Mouse (Mus musculus) heart, embryonic 12.5 days (tissue): Measurements from ENCODE around the gene Eml2. TPM values are rescaled to one million over a fixed set of nuclear protein-coding genes. Genes with fewer than 3 reads are reported as not detected.

ENCODE experiments used
- ATAC-seq: fragments of 200-750 bp; cut with Nextera tagmentation; 2 replicates; pipeline ENCODE4 v1.8.0; 2017; ENCODE audit warnings: moderate TSS enrichment, moderate library complexity; ENCODE audit not compliant: insufficient number of reproducible peaks, low FRiP score
- H3K27ac ChIP-seq: fragments of 300-500 bp; sonication (generic); 2 replicates; pipeline ENCODE4 v1.5.1; 2016; ENCODE audit warnings: mild to moderate bottlenecking, moderate library complexity; ENCODE audit not compliant: poor library complexity, severe bottlenecking
- H3K27me3 ChIP-seq: fragments of 300-500 bp; sonication (generic); replicated peaks from 2 replicates; pipeline ENCODE4 v1.6.1; 2016; ENCODE audit warnings: mild to moderate bottlenecking, moderate library complexity
- H3K36me3 ChIP-seq: fragments of 300-500 bp; sonication (generic); 2 replicates; pipeline ENCODE4 v1.6.1; 2016; ENCODE audit warnings: mild to moderate bottlenecking, moderate library complexity
- H3K4me1 ChIP-seq: fragments of 300-500 bp; sonication (generic); replicated peaks from 2 replicates; pipeline ENCODE4 v1.6.1; 2016; ENCODE audit warnings: mild to moderate bottlenecking
- H3K4me2 ChIP-seq: fragments of 300-500 bp; sonication (generic); 2 replicates; pipeline ENCODE4 v1.6.1; 2016; ENCODE audit warnings: mild to moderate bottlenecking, moderate library complexity
- H3K4me3 ChIP-seq: fragments of 300-500 bp; sonication (generic); 2 replicates; pipeline ENCODE4 v1.5.1; 2016; ENCODE audit warnings: mild to moderate bottlenecking
- H3K9ac ChIP-seq: fragments of 300-500 bp; sonication (generic); 2 replicates; pipeline ENCODE4 v1.6.1; 2016; ENCODE audit warnings: mild to moderate bottlenecking, moderate library complexity
- H3K9me3 ChIP-seq: fragments of 300-500 bp; sonication (generic); replicated peaks from 2 replicates; pipeline ENCODE4 v1.6.1; 2016; ENCODE audit warnings: mild to moderate bottlenecking, moderate library complexity
- WGBS: fragments of 180-500 bp; shearing (Covaris S2); methylation state at CpG from one replicate; pipeline ENCODE4 v1.1.7; 2016; 5-methylcytosine and 5-hydroxymethylcytosine counted together
- polyA plus RNA-seq: library from polyadenylated mRNA; unstranded; fragments of >200 nt; fragmentation: Nextera tagmentation; extraction: Ambion mirVana; gene quantifications from 2 replicates; pipeline ENCODE4 v1.2.1, GENCODE M21; 2016

Gene Eml2
- polyA plus RNA-seq: 17.7 and 18.2 TPM in 2 replicates

DNA sequence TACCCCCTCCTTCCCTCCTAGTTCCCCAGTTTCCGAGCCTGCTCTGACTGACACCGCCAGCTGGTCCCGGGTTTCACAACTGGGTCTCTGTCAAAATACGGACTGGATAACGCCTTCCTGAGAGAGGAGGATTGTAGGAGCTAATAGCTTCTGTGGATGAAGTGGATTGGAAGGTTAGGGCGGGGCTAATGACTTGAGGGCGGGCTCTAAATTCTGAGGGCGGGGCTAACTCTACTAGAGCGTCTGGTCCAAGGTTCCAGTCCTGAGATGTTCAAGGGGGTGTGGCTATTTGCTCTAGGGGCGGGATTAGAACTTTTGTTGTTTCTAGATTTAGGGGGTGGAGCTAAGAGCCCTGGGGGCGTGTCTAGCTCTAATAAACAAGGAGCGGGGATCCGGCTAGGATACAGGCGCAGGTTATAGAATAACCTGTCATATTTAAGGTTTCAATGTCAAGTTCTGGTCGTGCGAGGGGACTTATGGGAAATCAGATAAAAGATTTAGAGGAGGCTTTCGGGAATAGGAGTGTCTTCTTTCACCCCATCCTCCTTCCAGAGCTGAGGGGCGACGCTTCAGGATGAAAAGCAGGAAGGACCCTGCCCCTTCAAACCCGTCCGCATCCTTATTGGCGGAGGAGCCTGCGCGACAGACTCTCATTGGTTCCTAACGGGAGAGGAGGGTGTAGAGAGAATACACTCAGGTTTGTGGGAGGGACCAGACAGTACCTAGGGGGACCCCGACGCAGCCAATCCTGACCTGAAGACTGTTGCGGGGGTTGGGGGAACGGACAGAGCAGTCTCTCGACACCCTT, at the start of gene Eml2:
Gene Eml2 (plus strand): TSS at position 714 of the 808 bp plus-strand sequence.
- H3K4me1 ChIP-seq: peaks cover 43% of the 10 kb centered on the region
- H3K36me3 ChIP-seq: no peaks in the 10 kb centered on the region
- peaks cover 52% of the 10 kb centered on the region for H3K27me3 ChIP-seq
- peak within 1 kb of the TSS; percentile 14; the same call in 1 of the 2 replicates for H3K9ac ChIP-seq
- H3K27ac ChIP-seq: no peak within 1 kb of the TSS
- 0 out of 2 replicates have a peak, but pooled peaks cover 5% of the 10 kb centered on the region for H3K9me3 ChIP-seq
- peak within 1 kb of the TSS; percentile 46 for H3K4me2 ChIP-seq
- peak within 1 kb of the TSS; percentile 28 for H3K4me3 ChIP-seq
- WGBS: 2% methylated on average over 30 of the region's 30 CpGs
- 0 out of 2 replicates have a peak, but pooled peaks have one; percentile 12 for ATAC-seq

DNA sequence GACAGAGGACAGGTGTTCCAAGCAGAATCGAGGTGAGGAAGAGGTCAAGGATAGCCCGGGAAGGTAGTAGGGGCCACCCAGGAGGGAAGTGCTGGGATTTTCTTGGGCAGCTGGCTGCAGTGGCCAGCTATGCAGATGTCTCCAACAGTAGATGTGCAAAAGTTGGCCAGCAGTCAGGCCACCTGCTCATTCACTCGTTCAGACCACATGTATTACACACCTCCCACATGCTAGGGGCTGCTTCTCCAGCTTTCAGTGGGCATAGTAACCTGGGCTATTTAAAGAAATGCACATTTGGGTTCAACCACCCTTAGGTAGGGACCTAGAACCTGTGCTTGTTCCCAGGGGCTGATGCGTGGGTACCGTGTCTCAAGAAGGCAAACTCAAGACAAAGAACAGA, 48.5 kb upstream of the Eml2 start:
- Histone ChIP-seq H3K36me3 (peaks cover 19% of the 10 kb centered on the region), H3K4me1 (peaks cover 11% of the 10 kb centered on the region), H3K4me2 (no peak overlapping the region), H3K27ac (no peak overlapping the region), H3K4me3 (no peak overlapping the region), H3K9me3 (no peaks in the 10 kb centered on the region), H3K27me3 (no peaks in the 10 kb centered on the region), H3K9ac (peak overlapping the region; percentile 36; the same call in 1 of the 2 replicates)
- no peak for ATAC-seq
- 88% methylated on average over 5 of the region's 5 CpGs for WGBS

DNA sequence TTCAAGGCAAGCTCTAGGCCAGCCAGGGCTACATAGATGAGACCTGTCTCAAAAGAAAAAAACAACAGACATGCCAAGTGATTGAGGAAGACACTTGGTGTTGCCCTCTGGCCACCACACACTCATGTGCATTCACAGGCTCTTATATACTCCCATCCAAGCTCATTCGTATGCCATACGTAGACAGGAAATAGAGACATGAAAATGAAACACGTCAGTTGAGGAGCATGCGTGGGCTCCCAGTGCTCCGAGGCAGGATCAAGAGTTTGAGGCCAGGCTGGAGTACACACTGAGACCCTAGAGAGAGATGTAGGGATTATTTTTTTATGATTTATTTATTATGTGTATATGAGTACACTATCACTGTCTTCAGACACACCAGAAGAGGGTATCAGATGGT, 46.8 kb upstream of the Eml2 start:
- H3K27me3 ChIP-seq: no peaks in the 10 kb centered on the region
- no peak overlapping the region for H3K4me3 ChIP-seq
- no peak overlapping the region for H3K9ac ChIP-seq
- H3K9me3 ChIP-seq: no peaks in the 10 kb centered on the region
- peaks cover 11% of the 10 kb centered on the region for H3K4me1 ChIP-seq
- 93% methylated on average over 5 of the region's 5 CpGs for WGBS
- H3K36me3 ChIP-seq: peaks cover 20% of the 10 kb centered on the region
- no peak for ATAC-seq
- no peak overlapping the region for H3K27ac ChIP-seq
- H3K4me2 ChIP-seq: no peak overlapping the region

DNA sequence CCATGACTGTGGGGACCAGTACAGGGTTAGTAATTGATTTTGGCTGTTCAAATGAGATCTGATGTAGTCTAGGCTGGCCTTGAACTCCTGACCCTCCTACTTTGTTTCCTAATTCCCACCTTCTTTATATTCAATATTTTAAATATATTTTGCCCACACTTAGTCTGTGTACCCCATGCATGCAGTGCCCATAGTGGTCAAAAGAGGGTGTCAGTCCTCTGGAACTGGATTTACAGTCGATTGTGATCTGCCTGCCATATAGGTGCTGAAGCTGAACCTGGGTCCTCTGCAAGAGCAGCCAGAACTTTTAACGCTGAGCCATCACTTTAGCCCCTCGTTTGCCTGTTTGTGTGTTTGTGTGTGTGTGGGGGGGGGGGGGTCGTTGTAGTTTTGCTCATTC, 45.6 kb upstream of the Eml2 start:
- Histone ChIP-seq H3K4me3 (peak overlapping the region; percentile 53), H3K4me1 (peaks cover 9% of the 10 kb centered on the region), H3K9ac (peak overlapping the region; percentile 56), H3K9me3 (no peaks in the 10 kb centered on the region), H3K4me2 (peak overlapping the region; percentile 72), H3K27me3 (no peaks in the 10 kb centered on the region), H3K27ac (peak overlapping the region; percentile 80), H3K36me3 (peaks cover 29% of the 10 kb centered on the region)
- no peak for ATAC-seq
- WGBS: 22% methylated on average over 4 of the region's 4 CpGs

DNA sequence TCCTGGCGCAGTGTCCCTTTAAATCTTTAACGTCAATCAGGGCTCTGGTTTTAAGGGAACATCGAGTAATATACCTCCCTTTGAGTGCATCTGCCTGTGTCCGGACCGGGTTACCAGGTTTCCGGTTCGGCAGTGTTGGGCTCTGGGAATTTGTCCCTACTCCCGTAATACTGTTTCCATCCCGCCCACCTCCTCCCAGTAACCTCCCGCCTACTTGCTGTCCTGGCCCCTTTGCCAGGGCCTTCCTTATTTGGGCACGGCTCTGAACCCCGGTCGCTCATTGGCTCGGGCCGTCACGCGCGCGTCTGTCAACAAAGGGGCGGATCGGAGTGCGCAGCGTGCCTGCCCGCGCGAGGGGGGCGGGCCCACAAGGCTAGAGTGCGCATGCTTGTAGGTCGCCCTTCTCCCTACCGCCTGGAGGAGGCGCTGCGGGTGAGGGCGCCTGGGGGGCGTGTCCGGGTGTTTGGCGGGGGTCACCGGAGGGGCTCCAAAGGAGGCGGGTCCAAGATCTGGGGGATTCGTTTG, 44.8 kb upstream of the Eml2 start:
- Histone ChIP-seq H3K27me3 (no peaks in the 10 kb centered on the region), H3K36me3 (peaks cover 32% of the 10 kb centered on the region), H3K27ac (peak overlapping the region; percentile 80), H3K9ac (peak overlapping the region; percentile 71), H3K4me2 (peak overlapping the region; percentile 72), H3K4me1 (peaks cover 9% of the 10 kb centered on the region), H3K9me3 (no peaks in the 10 kb centered on the region), H3K4me3 (peak overlapping the region; percentile 53)
- ATAC-seq: peak; percentile 98
- WGBS: under 1% methylated on average over 39 of the region's 39 CpGs

DNA sequence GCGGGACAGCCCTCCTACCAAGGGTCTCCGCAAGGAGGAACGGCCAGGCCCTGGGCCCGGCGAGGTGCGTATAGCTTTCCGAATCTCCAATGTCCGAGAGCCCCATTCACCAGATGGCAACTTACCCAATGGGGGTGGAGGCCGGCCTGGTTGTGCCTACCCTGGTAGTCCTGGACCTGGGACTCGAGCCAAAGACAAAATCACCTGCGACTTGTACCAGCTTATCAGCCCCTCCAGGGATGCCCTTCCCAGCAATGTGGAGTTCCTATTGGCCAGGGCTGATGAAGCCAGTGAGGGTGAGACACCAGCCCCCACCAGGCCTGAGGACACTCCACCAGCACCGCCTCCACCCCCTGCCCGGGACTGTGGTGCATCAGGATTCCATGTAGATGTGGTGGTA, 40.1 kb upstream of the Eml2 start:
- H3K27ac ChIP-seq: no peak overlapping the region
- H3K4me1 ChIP-seq: peaks cover 2% of the 10 kb centered on the region; the same call in 1 of the 2 replicates
- peaks cover 63% of the 10 kb centered on the region for H3K36me3 ChIP-seq
- 92% methylated on average over 13 of the region's 13 CpGs for WGBS
- H3K27me3 ChIP-seq: no peaks in the 10 kb centered on the region
- ATAC-seq: no peak
- H3K4me3 ChIP-seq: no peak overlapping the region
- H3K4me2 ChIP-seq: no peak overlapping the region
- H3K9me3 ChIP-seq: no peaks in the 10 kb centered on the region
- no peak overlapping the region for H3K9ac ChIP-seq

DNA sequence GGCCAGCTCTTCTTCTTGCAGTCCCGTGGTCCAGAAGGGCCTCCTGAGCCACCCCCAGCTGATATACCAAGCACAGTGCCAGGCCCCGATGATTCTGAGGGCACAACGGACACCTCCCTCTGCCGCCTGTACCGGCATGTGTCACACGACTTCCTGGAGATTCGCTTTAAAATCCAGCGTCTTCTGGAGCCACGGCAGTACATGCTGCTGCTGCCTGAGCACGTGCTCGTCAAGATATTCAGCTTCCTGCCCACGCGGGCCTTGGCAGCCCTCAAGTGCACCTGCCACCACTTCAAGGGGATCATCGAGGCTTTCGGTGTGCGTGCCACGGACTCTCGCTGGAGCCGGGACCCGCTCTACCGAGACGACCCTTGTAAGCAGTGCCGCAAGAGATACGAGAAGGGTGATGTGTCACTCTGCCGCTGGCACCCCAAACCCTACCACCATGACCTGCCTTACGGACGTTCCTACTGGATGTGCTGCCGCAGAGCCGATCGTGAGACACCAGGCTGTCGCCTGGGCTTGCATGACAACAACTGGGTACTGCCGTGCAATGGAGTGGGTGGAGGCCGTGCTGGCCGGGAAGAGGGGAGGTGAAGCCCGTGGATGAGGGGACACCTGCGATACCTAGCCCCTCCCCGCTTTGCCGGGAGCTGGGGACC, 39.4 kb upstream of the Eml2 start:
- H3K4me2 ChIP-seq: no peak overlapping the region
- H3K9ac ChIP-seq: no peak overlapping the region
- H3K4me1 ChIP-seq: peaks cover 2% of the 10 kb centered on the region; the same call in 1 of the 2 replicates
- H3K36me3 ChIP-seq: peaks cover 67% of the 10 kb centered on the region
- WGBS: 89% methylated on average over 38 of the region's 38 CpGs
- no peak overlapping the region for H3K4me3 ChIP-seq
- H3K9me3 ChIP-seq: no peaks in the 10 kb centered on the region
- ATAC-seq: no peak
- H3K27ac ChIP-seq: no peak overlapping the region
- no peaks in the 10 kb centered on the region for H3K27me3 ChIP-seq

DNA sequence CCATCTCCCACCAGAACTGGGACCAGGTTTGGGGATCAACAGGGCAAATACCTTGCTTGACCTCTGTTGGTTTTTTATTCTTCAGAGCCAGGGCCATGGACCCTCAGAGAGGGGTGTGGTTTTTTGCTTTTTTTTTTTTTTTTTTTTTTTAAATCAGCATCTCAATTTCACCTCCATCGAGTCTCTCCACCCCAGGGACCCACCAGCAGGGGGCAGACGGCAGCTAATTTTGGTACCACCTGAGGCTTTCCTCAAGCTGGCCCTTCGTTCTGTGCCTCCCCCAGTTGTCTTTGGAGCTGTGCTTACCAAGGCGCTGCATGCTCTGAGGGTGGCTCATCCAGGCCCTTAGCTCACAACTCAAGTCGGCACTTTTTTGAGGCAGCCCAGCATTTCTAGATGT, 38.8 kb upstream of the Eml2 start:
- H3K9ac ChIP-seq: no peak overlapping the region
- peaks cover 70% of the 10 kb centered on the region for H3K36me3 ChIP-seq
- no peak for ATAC-seq
- H3K4me2 ChIP-seq: no peak overlapping the region
- H3K4me1 ChIP-seq: no peaks in the 10 kb centered on the region
- 56% methylated on average over 5 of the region's 5 CpGs for WGBS
- no peaks in the 10 kb centered on the region for H3K27me3 ChIP-seq
- H3K4me3 ChIP-seq: no peak overlapping the region
- H3K9me3 ChIP-seq: no peaks in the 10 kb centered on the region
- H3K27ac ChIP-seq: no peak overlapping the region

DNA sequence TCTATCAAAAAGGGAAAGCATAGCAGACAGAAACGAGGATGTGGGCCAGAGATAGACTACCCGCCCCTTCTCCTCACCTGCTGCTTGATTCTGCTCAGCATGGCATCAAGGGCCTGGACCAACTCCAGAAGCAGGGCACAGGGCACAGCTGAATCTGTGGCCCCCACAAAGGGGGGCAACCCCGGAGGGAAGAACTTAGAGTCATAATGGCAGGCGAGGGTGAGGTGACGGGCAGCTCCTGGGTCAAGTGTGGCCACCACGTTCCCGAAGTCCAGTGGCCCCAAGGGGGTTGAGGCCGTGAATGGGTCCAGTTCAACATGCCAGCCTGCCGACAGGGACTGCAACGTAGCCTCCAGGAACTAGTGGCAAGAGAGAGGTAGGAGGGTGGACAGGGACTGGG, 29.4 kb upstream of the Eml2 start:
- Histone ChIP-seq H3K4me2 (no peak overlapping the region), H3K27me3 (no peaks in the 10 kb centered on the region), H3K4me1 (peaks cover 18% of the 10 kb centered on the region), H3K27ac (no peak overlapping the region), H3K9ac (no peak overlapping the region), H3K36me3 (peaks cover 24% of the 10 kb centered on the region), H3K4me3 (no peak overlapping the region), H3K9me3 (no peaks in the 10 kb centered on the region)
- no peak for ATAC-seq
- 89% methylated on average over 10 of the region's 10 CpGs for WGBS

DNA sequence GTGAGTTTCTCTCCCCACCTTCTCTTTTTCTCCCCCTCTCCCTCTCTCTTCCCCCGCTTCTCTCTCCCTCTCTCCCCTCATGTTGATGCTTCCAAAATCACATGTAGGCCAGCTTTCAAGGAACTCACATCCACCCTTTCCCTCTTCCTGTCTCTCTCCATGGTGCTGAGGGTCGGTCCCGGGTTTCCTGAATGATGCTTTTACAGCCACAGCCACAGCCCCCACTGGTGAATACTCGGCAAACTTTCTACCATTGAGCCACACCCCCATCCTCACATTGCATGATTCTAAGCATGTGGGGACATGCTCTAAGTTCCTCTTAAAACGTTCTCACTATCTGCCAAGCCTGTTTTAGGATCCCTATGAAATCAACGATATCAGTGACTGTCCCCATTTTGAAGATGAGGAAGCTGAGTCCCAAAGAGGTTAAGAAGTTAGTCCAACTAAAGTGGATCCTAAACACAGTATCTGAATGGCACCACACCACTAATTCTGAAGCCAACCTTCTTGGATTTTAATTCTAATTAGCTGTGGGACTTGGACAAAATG, 28.6 kb upstream of the Eml2 start:
- Histone ChIP-seq H3K4me2 (0 out of 2 replicates have a peak overlapping the region, but pooled peaks have one; percentile 91), H3K4me3 (no peak overlapping the region), H3K27me3 (no peaks in the 10 kb centered on the region), H3K9ac (no peak overlapping the region), H3K27ac (no peak overlapping the region), H3K36me3 (peaks cover 25% of the 10 kb centered on the region), H3K4me1 (peaks cover 18% of the 10 kb centered on the region), H3K9me3 (no peaks in the 10 kb centered on the region)
- ATAC-seq: no peak
- 43% methylated on average over 6 of the region's 6 CpGs for WGBS
